3 mouse cellular contexts compared by ENCODE assay signal in genomic region chr7:72250326-72250725, GRCm38 (mm10).
DNase-seq lines count a peak whose midpoint lies in the region.

No protein-coding gene starts in this region.

- DNase-seq in ES-CJ7 (ENCODE audit: low read depth, low spot score): peak; percentile 23
- peak; percentile 94 for DNase-seq in R1 (ENCODE audit: low read depth, low spot score)
- peak; percentile 72 for DNase-seq in heart, adult 11 months

Comparison
In these comparisons a context has a peak if more than half of its experiments do, and no peak if none do; other contexts are left out.
1. DNase-seq: peak in every context shown above with its lines; median percentile 94 in R1; 72 in heart, adult 11 months; 23 in ES-CJ7.